Mouse (Mus musculus) olfactory bulb, adult 2 months (tissue): ENCODE measurements around the gene Cacna1d.

Experiments
- CTCF ChIP-seq: fragments of 200-500 bp; IDR thresholded peaks from 2 replicates; pipeline ENCODE4 v1.5.1; 2012; ENCODE audit warnings: low read depth, mild to moderate bottlenecking, low read length, moderate library complexity; ENCODE audit not compliant: insufficient read depth
- POLR2A ChIP-seq: fragments of 200-500 bp; IDR thresholded peaks from 2 replicates; pipeline ENCODE4 v1.6.1; 2012; ENCODE audit warnings: mild to moderate bottlenecking, low read depth, low read length, moderate library complexity; ENCODE audit not compliant: insufficient read depth

DNA sequence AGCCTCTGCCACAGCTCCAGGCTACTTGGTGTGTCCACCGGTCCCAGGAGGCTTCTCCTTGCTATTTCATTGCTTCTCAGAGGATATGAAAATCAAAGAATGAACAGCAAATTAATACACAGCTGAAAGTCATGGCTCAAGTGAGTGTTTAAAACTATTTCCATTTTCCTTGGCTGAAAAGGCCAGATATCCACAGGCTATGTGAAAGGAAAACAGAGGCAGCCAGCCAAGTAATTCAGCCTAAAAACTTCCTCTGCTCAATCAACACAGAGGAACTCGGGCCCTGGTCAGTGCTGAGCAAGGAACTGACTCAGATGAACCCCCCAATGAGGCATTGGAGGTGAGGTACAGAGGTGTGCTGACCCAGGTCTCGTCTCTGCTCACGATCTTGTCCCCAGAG lies 165.0 kb downstream of the Cacna1d start:
- TF ChIP-seq CTCF = no peak
- no peak for TF ChIP-seq POLR2A
